Mouse (Mus musculus) intestine, embryonic 15.5 days (tissue): ENCODE measurements around the gene Htra3. TPM values are rescaled to one million over a fixed set of nuclear protein-coding genes. Genes with fewer than 3 reads are reported as not detected.

Experiments used
- ATAC-seq: fragments of 200-750 bp; cut with Nextera tagmentation; 2 replicates; pipeline ENCODE4 v1.8.0; 2017; ENCODE audit warnings: moderate TSS enrichment, moderate library complexity
- H3K27ac ChIP-seq: fragments of 300-500 bp; sonication (generic); 2 replicates; pipeline ENCODE4 v1.5.1; 2015; ENCODE audit warnings: mild to moderate bottlenecking, inconsistent platforms
- H3K27me3 ChIP-seq: fragments of 300-500 bp; sonication (generic); replicated peaks from 2 replicates; pipeline ENCODE4 v1.6.1; 2015; ENCODE audit warnings: inconsistent platforms
- H3K36me3 ChIP-seq: fragments of 300-500 bp; sonication (generic); 2 replicates; pipeline ENCODE4 v1.6.1; 2015; ENCODE audit warnings: inconsistent platforms
- H3K4me1 ChIP-seq: fragments of 300-500 bp; sonication (generic); replicated peaks from 2 replicates; pipeline ENCODE4 v1.6.1; 2015; ENCODE audit warnings: inconsistent platforms
- H3K4me2 ChIP-seq: fragments of 300-500 bp; sonication (generic); replicated peaks from 2 replicates; pipeline ENCODE4 v1.6.1; 2015; ENCODE audit warnings: mild to moderate bottlenecking, inconsistent platforms
- H3K4me3 ChIP-seq: fragments of 300-500 bp; sonication (generic); replicated peaks from 2 replicates; pipeline ENCODE4 v1.5.1; 2015; ENCODE audit warnings: inconsistent platforms
- H3K9ac ChIP-seq: fragments of 300-500 bp; sonication (generic); 2 replicates; pipeline ENCODE4 v1.6.1; 2015; ENCODE audit warnings: inconsistent platforms
- H3K9me3 ChIP-seq: fragments of 300-500 bp; sonication (generic); 2 replicates; pipeline ENCODE4 v1.6.1; 2016; ENCODE audit warnings: inconsistent platforms
- WGBS: fragments of 180-500 bp; shearing (Covaris S2); methylation state at CpG from one replicate; pipeline ENCODE4 v1.1.7; 2015; 5-methylcytosine and 5-hydroxymethylcytosine counted together
- polyA plus RNA-seq: library from polyadenylated mRNA; unstranded; fragments of >200 nt; fragmentation: Nextera tagmentation; extraction: Ambion mirVana; gene quantifications from 2 replicates; pipeline ENCODE4 v1.2.1, GENCODE M21; 2015

Htra3 gene
- polyA plus RNA-seq, 1 experiment from 2014 or later = 48.2 TPM

- H3K27ac ChIP-seq = peak overlapping the region; percentile 64
- H3K9ac ChIP-seq = no peak overlapping the region
Observed at GRCm38 (mm10) chr5:35646927-35647326, 32.7 kb downstream of the Htra3 start.

GRCm38 (mm10) chr5:35645938-35646493 is 33.6 kb downstream of the Htra3 start:
- Histone ChIP-seq H3K4me2 (no peak overlapping the region), H3K27me3 (no peaks in the 10 kb centered on the region), H3K27ac (no peak overlapping the region), H3K9me3 (no peaks in the 10 kb centered on the region), H3K36me3 (no peaks in the 10 kb centered on the region), H3K9ac (no peak overlapping the region), H3K4me1 (peaks cover 19% of the 10 kb centered on the region), H3K4me3 (no peak overlapping the region)
- 79% methylated on average over 6 of the region's 6 CpGs for WGBS
- ATAC-seq = no peak

More at GRCm38 (mm10) chr5:35646927-35647326, 32.7 kb downstream of the Htra3 start:
- H3K4me1 ChIP-seq = peaks cover 19% of the 10 kb centered on the region
- no peak overlapping the region for H3K4me3 ChIP-seq
- no peak for ATAC-seq
- H3K9me3 ChIP-seq = no peaks in the 10 kb centered on the region
- H3K4me2 ChIP-seq = no peak overlapping the region
- no peaks in the 10 kb centered on the region for H3K27me3 ChIP-seq
- H3K36me3 ChIP-seq = no peaks in the 10 kb centered on the region
- WGBS = 68% methylated on average over 1 of the region's 1 CpGs

GRCm38 (mm10) chr5:35644082-35644481 is 35.5 kb downstream of the Htra3 start:
- no peak for ATAC-seq
- Histone ChIP-seq H3K36me3 (no peaks in the 10 kb centered on the region), H3K9ac (no peak overlapping the region), H3K4me3 (no peak overlapping the region), H3K4me2 (no peak overlapping the region), H3K9me3 (no peaks in the 10 kb centered on the region), H3K4me1 (peaks cover 22% of the 10 kb centered on the region), H3K27me3 (no peaks in the 10 kb centered on the region), H3K27ac (no peak overlapping the region)
- WGBS = 55% methylated on average over 4 of the region's 4 CpGs

GRCm38 (mm10) chr5:35643401-35644048 is 36.1 kb downstream of the Htra3 start:
- Histone ChIP-seq H3K4me2 (no peak overlapping the region), H3K9me3 (no peaks in the 10 kb centered on the region), H3K27ac (0 out of 2 replicates have a peak overlapping the region, but pooled peaks have one; percentile 32), H3K4me1 (peaks cover 22% of the 10 kb centered on the region), H3K9ac (no peak overlapping the region), H3K36me3 (no peaks in the 10 kb centered on the region), H3K4me3 (no peak overlapping the region), H3K27me3 (no peaks in the 10 kb centered on the region)
- WGBS = 87% methylated on average over 9 of the region's 9 CpGs
- ATAC-seq = no peak

GRCm38 (mm10) chr5:35641961-35642584 is 37.5 kb downstream of the Htra3 start:
- H3K4me1 ChIP-seq = peaks cover 14% of the 10 kb centered on the region

GRCm38 (mm10) chr5:35636016-35636415 is 43.6 kb downstream of the Htra3 start:
- Histone ChIP-seq H3K27me3 (no peaks in the 10 kb centered on the region), H3K9ac (no peak overlapping the region), H3K4me3 (no peak overlapping the region), H3K4me1 (0 out of 2 replicates have a peak, but pooled peaks cover 2% of the 10 kb centered on the region), H3K36me3 (no peaks in the 10 kb centered on the region), H3K4me2 (no peak overlapping the region), H3K9me3 (no peaks in the 10 kb centered on the region), H3K27ac (no peak overlapping the region)
- 97% methylated on average over 2 of the region's 2 CpGs for WGBS
- ATAC-seq = no peak

More at GRCm38 (mm10) chr5:35641961-35642584, 37.5 kb downstream of the Htra3 start:
- no peaks in the 10 kb centered on the region for H3K9me3 ChIP-seq
- H3K27ac ChIP-seq = peak overlapping the region; percentile 32
- 42% methylated on average over 10 of the region's 10 CpGs for WGBS
- ATAC-seq = peak; percentile 88
- H3K9ac ChIP-seq = no peak overlapping the region
- no peaks in the 10 kb centered on the region for H3K36me3 ChIP-seq
- H3K4me3 ChIP-seq = no peak overlapping the region
- H3K27me3 ChIP-seq = no peaks in the 10 kb centered on the region
- H3K4me2 ChIP-seq = no peak overlapping the region

GRCm38 (mm10) chr5:35632841-35633240 is 46.7 kb downstream of the Htra3 start:
- Histone ChIP-seq H3K4me2 (no peak overlapping the region), H3K9me3 (no peaks in the 10 kb centered on the region), H3K4me3 (no peak overlapping the region), H3K27me3 (no peaks in the 10 kb centered on the region), H3K27ac (no peak overlapping the region), H3K4me1 (no peaks in the 10 kb centered on the region), H3K9ac (no peak overlapping the region), H3K36me3 (no peaks in the 10 kb centered on the region)
- 88% methylated on average over 6 of the region's 6 CpGs for WGBS
- no peak for ATAC-seq

GRCm38 (mm10) chr5:35631755-35632154 is 47.8 kb downstream of the Htra3 start:
- no peaks in the 10 kb centered on the region for H3K4me1 ChIP-seq
- no peak overlapping the region for H3K27ac ChIP-seq
- H3K4me3 ChIP-seq = no peak overlapping the region
- no peaks in the 10 kb centered on the region for H3K36me3 ChIP-seq
- WGBS = 72% methylated on average over 5 of the region's 5 CpGs
- ATAC-seq = no peak
- H3K9ac ChIP-seq = no peak overlapping the region
- H3K4me2 ChIP-seq = no peak overlapping the region
- no peaks in the 10 kb centered on the region for H3K9me3 ChIP-seq
- no peaks in the 10 kb centered on the region for H3K27me3 ChIP-seq

GRCm38 (mm10) chr5:35631224-35631623 is 48.4 kb downstream of the Htra3 start:
- Histone ChIP-seq H3K27ac (no peak overlapping the region), H3K9me3 (no peaks in the 10 kb centered on the region), H3K4me2 (no peak overlapping the region), H3K36me3 (no peaks in the 10 kb centered on the region), H3K4me1 (no peaks in the 10 kb centered on the region), H3K4me3 (no peak overlapping the region), H3K27me3 (no peaks in the 10 kb centered on the region), H3K9ac (no peak overlapping the region)
- ATAC-seq = no peak
- WGBS = 81% methylated on average over 3 of the region's 3 CpGs

- Histone ChIP-seq H3K4me3 (no peak overlapping the region), H3K27me3 (no peaks in the 10 kb centered on the region), H3K27ac (no peak overlapping the region), H3K4me2 (no peak overlapping the region), H3K9me3 (no peaks in the 10 kb centered on the region), H3K9ac (no peak overlapping the region), H3K4me1 (no peaks in the 10 kb centered on the region), H3K36me3 (no peaks in the 10 kb centered on the region)
- WGBS = 86% methylated on average over 1 of the region's 1 CpGs
- ATAC-seq = no peak
Observed at GRCm38 (mm10) chr5:35630706-35631105, 48.9 kb downstream of the Htra3 start.

GRCm38 (mm10) chr5:35629333-35629732 is 50.2 kb downstream of the Htra3 start:
- no peak for ATAC-seq

GRCm38 (mm10) chr5:35628685-35629084 is 50.9 kb downstream of the Htra3 start:
- no peak overlapping the region for H3K9ac ChIP-seq
- H3K9me3 ChIP-seq = no peaks in the 10 kb centered on the region
- no peak overlapping the region for H3K4me3 ChIP-seq
- 25% methylated on average over 1 of the region's 1 CpGs for WGBS
- no peaks in the 10 kb centered on the region for H3K36me3 ChIP-seq
- peak; percentile 66 for ATAC-seq
- H3K4me1 ChIP-seq = peaks cover 5% of the 10 kb centered on the region; the same call in 1 of the 2 replicates
- no peak overlapping the region for H3K27ac ChIP-seq
- H3K27me3 ChIP-seq = no peaks in the 10 kb centered on the region
- H3K4me2 ChIP-seq = no peak overlapping the region

More at GRCm38 (mm10) chr5:35629333-35629732, 50.2 kb downstream of the Htra3 start:
- H3K4me1 ChIP-seq = peaks cover under 1% of the 10 kb centered on the region; the same call in 1 of the 2 replicates
- no peak overlapping the region for H3K4me2 ChIP-seq
- H3K36me3 ChIP-seq = no peaks in the 10 kb centered on the region
- H3K27ac ChIP-seq = no peak overlapping the region
- H3K4me3 ChIP-seq = no peak overlapping the region
- H3K9me3 ChIP-seq = no peaks in the 10 kb centered on the region
- no peaks in the 10 kb centered on the region for H3K27me3 ChIP-seq
- H3K9ac ChIP-seq = no peak overlapping the region
